Mouse (Mus musculus) gastrocnemius, postnatal 4 days (tissue): Measurements from ENCODE around the gene Spred3. TPM values are rescaled to one million over a fixed set of nuclear protein-coding genes. Genes with fewer than 3 reads are reported as not detected.
"Not testable (repeated sequence)": the region's sequence is repeated elsewhere in the genome, so short reads cannot be mapped to it uniquely, and the experiment has no call there.

Experiments used
- DNase-seq, 2 experiments: peaks; one replicate each; pipeline ENCODE4 v3.0.0; 2021 to 2022; ENCODE audit warnings: low spot score in 2 of 2, mixed read lengths in 2 of 2
- long read RNA-seq, 2 experiments: library from polyadenylated mRNA; stranded (forward); transcript quantifications; one replicate each; pipeline ENCODE4 v2.0.0; 2021
- total RNA-seq, 2 experiments: library from RNA; stranded (reverse); gene quantifications; 2 replicates each; pipeline ENCODE4 v1.2.3; 2021

Gene Spred3
- total RNA-seq: 1 to 10 TPM; 2.9 to 3.3 TPM
- long read RNA-seq, experiment 1: 0 reads
- long read RNA-seq, experiment 2: 0 reads

DNA sequence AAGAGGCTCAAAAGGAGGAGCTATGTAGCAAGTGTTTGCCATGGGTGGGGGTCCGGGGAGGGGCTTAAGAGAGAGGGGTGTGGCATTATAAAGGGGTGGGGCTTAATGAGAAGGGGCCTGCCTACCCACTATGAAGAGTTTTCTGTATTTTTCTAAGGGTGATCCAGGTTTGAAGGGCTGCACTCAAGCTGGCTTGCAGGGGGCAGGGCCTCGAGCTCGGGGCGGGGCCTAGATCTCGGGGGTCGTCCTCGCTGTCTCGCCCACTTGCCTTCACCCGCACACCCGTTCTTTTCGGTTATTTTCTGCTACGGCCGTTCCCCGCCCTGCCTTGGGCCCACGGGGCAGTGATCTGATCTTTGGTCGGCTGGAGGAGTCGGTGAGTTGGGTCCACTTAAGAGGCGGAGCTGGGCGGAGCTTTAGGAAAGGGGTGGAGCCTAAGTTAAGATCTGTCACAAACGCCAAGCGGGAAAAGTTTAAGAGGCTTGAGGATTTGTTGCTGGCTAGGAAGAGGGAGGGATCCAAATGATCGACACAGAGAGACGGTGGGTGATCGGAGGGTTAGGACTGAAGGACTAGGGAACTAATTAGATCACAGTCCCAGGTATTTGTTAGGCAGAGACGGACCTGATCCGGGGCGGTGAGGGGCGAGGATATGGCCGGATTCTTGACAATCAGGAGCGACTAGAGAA is at the start of gene Spred3, which contains the start of gene Ggn:
TSS of gene Spred3 (minus strand) at position 346 of the 689 bp plus-strand sequence.
TSS of gene Ggn (plus strand) at position 145 of the 689 bp plus-strand sequence.
- peak in 1 of 2 experiments; percentile 71 for DNase-seq

DNA sequence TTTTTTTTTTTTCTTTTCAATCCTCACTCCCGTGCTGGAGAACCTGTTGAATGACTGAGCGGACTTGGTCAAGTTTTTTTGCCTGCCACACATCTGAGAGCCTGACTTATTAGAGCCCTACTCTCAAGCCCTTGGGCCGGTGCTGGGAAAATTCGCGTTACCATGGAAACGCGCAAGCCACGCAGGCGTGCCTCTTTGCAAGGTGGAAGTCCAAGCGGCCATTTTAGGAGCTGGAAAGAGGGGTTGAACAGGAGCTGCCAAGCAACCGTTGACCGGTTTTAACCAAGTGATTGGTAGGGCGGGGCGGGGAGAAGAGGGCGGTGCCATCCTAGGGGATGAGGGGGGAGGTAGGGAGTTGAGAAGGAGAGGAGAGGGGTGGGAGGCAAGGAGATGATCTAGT is 44.6 kb upstream of the Spred3 start:
- no peak for DNase-seq

DNA sequence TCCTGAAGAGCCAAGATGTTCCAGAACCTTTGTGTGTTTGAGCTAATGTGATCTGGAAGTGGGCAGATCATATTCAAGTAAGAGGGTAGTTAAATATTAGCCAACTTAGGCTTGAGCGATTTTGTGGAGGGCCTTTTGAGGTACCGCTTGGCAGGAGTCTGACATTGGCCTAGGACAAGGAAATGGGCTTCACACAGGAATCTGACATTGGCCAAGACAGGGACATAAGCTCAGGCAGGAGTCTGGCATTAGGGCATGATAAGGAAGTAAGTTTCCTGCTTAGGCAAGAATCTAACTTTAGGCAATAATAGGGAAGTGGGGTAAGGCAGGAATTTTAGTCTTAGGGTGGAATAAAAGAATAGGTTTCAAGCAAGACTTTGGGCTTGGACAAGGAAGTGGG is 44.0 kb upstream of the Spred3 start:
- no peak for DNase-seq

DNA sequence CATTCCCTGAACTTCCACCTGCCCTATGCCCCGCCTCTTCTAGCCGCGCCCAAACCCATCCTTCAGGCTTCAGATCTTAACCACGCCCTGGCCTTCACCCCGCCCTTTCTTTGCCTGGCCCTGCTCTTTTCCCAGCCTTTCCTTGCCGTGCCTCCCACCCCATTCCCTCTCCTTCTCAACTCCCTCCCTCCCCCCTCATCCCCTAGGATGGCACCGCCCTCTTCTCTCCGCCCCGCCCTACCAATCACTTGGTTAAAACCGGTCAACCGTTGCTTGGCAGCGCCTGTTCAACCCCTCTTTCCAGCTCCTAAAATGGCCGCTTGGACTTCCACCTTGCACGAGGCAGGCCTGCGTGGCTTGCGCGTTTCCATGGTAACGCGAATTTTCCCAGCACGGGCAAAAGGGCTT is 43.5 kb upstream of the Spred3 start, which contains the start of gene Catsperg1:
TSS of gene Catsperg1 (minus strand) at position 361 of the 408 bp plus-strand sequence.
- DNase-seq: no peak

DNA sequence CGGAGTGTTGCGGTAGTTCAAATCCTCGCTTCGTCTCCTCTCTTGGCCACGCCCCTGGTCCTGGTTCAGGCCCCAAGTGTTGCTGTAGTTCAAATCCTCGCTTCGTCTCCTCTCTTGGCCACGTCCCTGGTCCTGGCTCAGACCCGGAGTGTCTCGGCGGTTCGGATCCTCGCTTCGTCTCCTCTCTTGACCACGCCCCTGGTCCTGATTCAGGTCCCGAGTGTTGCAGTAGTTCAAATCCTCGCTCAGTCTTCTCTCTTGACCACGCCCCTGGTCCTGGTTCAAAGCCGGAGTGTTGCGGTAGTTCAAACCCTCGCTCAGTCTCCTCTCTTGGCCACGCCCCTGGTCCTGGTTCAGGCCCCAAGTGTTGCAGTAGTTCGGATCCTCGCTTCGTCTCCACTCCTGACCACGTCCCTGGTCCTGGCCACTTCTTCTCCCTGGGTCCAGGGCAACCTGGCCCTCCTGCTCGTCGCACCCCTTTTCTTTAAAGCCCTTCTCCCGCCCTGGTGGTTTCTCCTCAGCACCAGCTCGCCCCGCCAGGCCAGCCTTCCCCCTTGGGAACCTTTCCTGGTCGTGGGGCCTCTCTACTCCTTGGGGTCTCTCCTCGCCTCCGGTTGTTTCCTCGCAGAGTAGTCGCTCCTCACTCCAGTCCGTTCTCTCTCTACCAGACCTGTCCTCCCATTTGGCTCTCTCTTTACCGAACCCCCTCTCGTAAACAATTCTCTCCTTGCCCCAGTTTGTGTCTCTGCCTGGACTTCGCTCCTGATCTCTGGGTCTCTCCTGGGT is 42.8 kb upstream of the Spred3 start:
- DNase-seq: not testable (repeated sequence)

DNA sequence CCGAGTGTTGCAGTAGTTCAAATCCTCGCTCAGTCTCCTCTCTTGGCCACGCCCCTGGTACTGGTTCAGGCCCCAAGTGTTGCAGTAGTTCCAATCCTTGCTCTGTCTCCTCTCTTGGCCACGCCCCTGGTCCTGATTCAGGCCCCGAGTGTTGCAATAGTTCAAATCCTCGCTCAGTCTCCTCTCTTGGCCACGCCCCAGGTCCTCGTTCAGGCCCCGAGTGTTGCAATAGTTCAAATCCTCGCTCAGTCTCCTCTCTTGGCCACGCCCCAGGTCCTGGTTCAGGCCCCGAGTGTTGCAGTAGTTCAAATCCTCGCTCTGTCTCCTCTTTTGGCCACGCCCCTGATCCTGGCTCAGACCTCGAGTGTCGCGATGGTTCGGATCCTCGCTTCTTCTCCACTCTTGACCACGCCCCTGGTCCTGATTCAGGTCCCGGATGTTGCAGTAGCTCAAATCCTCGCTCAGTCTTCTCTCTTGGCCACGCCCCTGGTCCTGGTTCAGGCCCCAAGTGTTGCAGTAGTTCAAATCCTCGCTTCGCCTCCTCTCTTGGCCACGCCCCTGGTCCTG is 42.1 kb upstream of the Spred3 start:
- DNase-seq: no peak

DNA sequence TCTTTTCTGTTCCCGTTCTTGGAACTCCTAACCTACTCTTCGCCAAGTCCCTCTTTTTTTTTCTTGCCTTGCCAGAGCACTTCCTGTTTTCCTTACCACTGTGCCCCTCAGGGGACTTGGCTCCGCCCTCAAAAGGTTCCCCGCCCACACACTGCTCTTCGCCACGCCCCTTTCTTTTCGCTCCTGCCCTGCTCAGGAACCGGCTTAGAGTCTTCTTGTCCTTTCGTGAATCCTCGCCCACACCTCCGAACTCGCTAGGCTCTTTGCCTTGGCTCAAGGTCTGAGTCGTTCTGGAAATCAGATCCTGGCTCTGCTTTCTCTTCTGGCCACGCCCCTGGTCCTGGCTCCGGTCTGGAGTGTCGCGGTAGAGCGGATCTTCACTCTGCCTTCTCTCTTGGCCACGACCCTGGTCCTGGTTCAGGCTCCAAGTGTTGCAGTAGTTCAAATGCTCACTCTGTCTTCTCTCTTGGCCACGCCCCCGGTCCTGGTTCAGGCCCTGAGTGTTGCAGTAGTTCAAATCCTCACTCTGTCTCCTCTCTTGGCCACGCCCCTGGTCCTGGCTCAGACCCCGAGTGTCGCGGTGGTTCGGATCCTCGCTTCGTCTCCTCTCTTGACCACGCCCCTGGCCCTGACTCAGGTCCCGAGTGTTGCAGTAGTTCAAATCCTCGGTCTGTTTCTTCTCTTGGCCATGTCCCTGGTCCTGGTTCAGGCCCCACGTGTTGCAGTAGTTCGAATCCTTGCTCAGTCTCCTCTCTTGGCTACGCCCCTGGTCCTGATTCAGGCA is 41.4 kb upstream of the Spred3 start:
- DNase-seq: peak; percentile 60 to 85

DNA sequence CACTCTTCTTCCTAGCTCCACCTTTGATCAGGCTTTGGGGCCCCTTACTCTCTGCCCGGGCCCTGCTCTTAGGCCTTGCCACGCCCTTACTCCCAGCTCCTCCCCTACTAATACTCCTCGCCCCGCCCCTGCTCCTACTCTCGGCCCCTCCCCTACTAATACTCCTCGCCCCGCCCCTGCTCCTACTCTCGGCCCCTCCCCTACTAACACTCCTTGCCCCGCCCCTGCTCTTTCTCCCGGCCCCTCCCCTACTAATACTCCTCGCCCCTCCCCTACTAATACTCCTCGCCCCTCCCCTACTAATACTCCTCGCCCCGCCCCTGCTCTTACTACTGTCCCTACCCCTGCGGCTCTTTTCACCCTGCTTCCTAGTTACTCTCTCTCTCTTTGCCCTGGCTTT is 40.8 kb upstream of the Spred3 start:
- DNase-seq: peak in 1 of 2 experiments; percentile 40

DNA sequence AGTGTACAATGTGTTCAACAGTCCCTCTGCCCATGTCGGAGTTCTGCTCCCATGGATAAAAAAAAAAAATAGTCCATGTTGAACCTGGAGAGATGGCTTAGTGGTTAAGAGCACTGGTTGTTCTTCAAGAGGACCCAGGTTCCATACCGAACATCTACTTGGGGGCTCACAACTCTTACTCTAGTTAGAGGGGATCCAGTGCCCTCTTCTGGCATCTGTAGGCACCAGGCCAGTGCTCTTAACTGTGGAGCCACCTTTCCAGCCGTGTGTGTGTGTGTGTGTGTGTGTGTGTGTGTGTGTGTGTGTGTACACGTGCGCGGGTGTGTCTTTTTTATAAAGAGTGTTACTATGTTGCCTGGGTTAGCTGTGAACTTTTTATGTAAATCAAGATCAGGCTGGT is 32.4 kb upstream of the Spred3 start:
- no peak for DNase-seq

DNA sequence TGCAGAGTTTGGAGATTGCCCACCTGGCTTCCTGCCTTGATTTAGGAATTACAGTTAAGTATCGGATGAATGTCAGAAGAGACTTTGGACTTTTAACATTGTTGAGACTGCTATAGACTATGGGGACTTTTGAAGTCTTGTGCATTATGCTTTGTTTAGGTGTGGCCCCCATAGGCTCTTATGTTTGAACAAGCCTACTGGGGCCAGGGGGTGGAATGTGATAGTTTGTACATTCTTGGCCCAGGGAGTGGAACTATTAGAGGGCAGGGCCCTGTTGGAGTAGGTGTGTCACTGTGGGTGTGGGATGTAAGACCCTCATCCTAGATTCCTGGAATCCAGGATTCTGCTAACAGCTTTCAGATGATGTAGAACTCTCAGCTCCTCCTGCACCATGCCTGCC is 24.0 kb upstream of the Spred3 start:
- DNase-seq: not testable (repeated sequence)

DNA sequence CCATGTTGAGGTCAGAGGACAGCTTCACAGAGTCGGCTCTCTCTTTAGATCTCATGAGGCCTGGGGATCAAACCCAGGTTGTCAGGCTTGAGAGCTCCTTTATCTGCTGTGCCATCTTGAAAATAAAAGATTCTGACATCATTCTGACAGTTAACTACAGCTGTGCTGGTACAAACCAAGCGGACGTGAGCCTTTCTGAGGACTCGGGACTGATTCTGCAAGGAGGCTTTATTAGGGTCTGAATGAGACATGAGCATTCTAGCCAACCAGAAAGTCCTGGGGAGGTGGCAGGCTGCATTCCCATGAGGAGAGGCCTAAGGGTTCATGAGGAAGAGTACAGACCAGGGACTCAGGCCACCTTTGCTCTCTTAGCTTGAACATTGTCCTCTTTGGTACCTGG is 11.1 kb upstream of the Spred3 start:
- DNase-seq: not testable (repeated sequence)

DNA sequence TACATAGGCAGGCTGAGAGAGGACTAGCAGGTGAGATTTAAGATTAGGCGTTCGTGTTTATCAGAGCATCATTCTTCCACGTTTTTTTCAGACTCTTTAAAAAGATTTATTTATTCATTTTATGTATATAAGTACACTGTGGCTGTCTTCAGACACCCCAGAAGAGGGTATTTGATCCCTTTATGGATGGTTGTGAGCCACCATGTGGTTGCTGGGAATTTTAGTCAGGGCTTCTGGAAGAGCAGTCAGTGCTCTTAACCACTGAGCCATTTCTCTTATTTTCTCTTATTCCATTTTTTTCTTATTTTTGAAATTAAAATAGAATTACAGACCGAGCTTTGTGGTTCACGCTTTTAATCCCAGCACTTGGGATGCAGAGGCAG is 10.6 kb upstream of the Spred3 start:
- no peak for DNase-seq

DNA sequence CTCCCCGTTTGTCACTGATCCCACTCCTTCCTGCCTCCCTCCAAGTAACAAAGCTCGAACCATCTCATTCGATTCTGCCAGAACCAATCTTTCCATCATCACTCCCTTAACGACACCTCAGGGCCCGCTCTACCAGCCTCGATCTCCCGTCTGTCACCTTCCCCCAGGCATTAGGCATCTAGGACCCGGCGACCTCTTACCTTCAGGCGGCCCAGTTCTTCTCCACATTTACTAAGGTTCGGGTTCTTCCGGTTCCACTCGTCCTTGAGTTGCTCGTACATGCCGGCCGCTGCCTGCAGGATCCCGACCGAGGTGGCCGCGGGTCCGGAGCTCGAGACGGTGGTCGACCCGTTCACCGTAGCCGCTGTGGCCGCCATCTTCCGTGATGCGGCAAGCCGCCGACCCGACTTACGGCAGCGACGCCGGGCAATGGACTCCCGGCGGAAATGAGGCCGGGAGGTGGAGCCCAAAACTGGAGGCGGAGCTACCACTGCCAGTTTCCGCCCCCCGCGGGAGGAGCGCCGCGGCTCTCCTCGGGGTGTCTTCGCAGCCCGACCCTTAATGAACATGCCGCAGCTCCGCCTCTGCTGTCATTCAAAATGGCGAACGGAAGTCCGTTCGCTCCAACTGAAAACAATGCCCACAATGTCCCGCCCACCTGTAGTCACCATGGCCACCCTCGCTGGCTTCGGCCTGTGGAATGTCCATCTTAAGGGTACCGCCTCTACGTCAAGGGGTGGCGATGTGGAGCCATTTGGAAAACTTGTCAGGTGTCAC is 10.1 kb upstream of the Spred3 start, which contains the start of gene Psmd8:
TSS of gene Psmd8 (minus strand) at position 625 of the 777 bp plus-strand sequence.
- peak; percentile 94 for DNase-seq

DNA sequence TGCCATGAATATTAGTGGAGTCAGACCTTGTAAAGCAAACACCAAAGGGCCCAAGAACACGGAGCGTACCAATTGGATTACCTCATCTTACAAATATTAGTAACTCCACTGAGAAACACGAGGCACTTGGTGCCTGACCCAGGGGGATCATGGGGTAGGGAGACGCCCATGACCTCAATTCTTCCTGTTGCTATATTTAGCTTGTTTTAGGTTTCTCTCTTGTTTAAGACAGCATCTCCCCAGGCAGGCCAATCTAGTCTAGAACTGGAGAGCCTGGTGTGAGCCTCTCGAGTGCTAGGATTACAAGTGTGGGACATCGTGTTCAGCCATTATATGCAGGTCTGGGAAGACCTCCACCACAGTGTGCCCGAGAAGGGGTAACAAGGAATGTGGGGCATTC is 9.1 kb upstream of the Spred3 start:
- DNase-seq: no peak

DNA sequence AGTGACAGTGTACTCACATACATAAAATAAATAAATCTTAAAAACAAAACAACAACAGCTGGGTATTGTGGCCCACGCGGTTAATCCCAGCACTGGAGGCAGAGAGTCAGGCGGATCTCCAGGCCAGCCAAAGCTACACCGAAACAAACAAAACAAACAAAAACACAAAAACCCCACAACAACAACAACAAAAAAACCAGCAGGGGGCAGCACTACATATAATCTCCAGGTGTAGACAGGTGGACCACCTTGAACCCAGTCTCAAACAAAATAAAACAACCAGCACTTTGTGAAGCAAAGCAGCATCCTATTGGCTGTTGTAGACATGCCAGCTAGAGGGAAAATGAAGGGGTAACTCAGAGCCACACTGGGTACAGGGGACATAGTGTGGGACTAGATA is 7.9 kb upstream of the Spred3 start:
- DNase-seq: no peak

DNA sequence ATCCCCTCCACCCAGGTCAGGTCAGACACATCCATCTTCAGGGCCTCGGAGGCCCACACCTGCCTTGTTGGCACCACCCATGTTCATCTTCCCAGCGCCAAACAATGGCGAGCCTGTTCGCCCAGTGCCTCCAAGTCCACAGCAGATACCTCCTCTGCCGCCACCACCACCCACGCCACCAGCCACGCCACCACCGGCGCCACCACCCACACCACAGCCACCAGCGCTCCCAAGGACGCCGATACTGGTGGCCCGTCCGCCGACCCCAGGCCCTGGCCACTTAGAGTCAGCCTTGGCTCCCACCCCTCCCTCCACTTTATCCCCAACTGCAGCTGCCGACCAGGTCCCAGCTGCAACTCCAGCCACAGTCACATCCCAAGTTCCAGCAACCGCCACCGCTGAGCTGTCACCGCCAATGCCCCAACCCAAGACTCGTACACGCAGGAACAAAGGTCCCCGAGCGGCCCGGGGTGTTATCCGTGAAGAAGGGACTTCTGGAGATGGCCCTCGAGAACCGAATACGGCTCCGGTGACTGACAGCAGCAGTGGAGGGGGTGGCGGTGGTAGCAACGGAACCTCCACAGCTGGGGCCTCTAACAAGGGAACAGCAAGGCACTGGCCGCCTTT is 2.3 kb upstream of the Spred3 start:
- no peak for DNase-seq

DNA sequence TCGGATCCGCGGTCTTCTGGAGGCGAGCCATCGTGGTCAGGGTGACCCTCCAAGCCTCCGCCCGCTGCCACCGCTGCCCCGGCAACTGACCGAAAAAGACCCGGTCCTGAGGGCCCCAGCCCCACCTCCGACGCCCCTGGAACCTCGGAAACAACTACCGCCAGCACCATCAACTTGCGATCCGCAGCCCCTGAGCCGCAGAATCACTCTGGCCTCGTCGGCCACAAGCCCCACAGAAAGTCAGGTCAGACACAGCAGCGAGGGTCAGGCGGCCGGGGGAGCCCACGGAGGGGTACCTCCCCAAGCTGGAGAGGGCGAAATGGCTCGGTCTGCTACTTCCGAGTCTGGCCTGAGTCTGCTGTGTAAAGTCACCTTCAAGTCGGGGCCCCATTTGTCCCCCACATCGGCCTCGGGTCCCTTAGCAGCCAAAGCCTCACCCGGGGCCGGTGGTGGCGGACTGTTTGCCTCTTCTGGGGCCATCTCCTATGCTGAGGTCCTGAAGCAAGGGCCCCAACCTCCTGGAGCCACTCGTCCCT is 1.4 kb upstream of the Spred3 start:
- DNase-seq: no peak

DNA sequence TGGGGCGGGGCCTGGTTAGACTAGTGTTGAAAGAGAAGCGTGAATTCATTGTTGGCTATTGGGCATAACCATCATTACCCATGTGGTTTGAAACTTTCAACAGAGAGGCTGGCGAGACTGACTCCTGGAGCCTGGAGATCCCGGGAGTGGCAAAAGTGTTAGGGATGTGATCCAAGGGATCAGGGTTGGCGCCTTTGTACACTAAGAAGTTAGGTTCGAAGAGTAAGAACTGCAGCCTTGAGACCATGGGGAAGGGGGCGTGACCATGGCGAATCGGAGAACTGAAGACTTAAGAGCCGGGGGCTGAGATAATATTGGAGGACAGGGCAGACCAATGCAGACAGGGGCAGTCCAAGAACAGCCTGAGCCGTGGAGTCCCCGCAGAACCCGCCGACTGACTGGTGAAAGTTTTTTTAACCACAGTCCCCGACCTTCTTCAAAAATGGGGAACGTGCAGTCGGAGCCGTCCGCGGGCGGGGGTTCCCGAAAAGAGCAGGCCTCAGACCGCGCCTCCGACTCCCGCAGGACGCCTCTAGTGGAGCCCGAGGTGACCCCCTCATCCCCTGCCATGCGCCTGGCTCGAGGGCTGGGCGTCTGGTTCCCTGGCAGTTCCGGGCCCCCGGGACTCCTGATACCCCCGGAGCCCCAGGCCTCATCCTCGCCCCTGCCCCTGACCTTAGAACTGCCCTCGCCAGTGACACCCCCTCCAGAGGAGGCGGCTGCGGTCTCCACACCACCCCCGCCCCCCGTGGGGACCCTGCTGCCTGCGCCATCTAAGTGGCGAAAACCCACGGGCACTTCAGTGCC is 747 bp upstream of the Spred3 start:
- peak in 1 of 2 experiments; percentile 36 for DNase-seq
